Mouse (Mus musculus): Measurements from ENCODE around the gene Syna. TPM values are rescaled to one million over a fixed set of nuclear protein-coding genes. Genes with fewer than 3 reads are reported as not detected.
A peak's percentile ranks its signal among the peaks of the same experiment; 100 is the strongest.

The Syna gene
- polyA plus RNA-seq, 1 experiment from 2014 or later, result not detected

DNA sequence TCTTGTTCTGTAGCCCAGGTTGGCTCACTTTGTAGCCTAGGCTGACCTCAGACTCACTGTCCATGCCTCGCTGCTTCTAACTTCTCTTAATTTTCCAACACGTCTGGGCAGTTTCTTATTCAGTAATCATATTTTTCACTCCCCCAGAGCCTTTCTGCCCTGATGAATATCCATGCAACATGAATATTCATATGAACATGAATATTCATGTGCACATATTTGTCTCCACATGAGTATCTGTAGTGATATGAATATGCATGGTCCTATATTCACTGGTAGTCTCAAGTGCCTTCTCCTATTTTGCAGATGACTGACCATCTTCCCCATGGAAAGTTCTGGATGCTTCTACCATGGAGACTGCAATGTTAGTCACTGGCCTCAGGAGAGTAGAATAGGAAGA lies 38.8 kb downstream of the Syna start:
- no peaks in the 10 kb centered on the region for H3K27me3 ChIP-seq (ENCODE audit: insufficient read depth, low read length)
- no peak for ATAC-seq (ENCODE audit: insufficient read depth)
- no peak overlapping the region for H3K27ac ChIP-seq (ENCODE audit: low read depth)
- no peaks in the 10 kb centered on the region for H3K9me3 ChIP-seq (ENCODE audit: low read depth, low read length)
- DNase-seq, result no peak
- TF ChIP-seq CTCF (IDR thresholded peaks at IDR 0.05; ENCODE audit: low read depth), result no peak
- H3K36me3 ChIP-seq (ENCODE audit: insufficient read depth), result peaks cover 61% of the 10 kb centered on the region
- no peak overlapping the region for H3K9ac ChIP-seq
- WGBS, result 91% methylated on average over 2 of the region's 2 CpGs
- no peaks in the 10 kb centered on the region for H3K4me1 ChIP-seq (ENCODE audit: insufficient read depth)
- H3K4me2 ChIP-seq, result no peak overlapping the region
- no peak overlapping the region for H3K4me3 ChIP-seq (ENCODE audit: low read depth, low read length)

DNA sequence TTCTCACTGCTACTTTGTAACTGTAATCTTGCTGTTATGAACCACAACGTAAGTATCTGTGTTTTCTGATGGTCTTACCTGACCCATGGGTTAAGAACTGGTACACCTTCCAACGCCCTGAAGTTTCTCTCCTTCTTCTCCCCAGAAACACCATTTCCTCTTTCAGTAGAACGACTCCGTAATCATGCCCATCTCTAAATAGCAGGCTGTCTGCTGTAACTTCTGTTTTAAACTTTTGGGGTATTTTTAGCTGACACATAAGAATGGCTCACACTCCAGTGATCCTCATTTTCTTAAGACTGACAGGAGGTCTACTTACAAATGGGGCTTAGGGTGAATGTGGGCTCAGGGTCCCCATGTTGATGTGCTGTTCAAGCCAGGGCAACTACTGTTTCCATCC lies 39.9 kb downstream of the Syna start:
- Histone ChIP-seq H3K4me1 (ENCODE audit: insufficient read depth) (no peaks in the 10 kb centered on the region), H3K27me3 (ENCODE audit: insufficient read depth, low read length) (no peaks in the 10 kb centered on the region), H3K4me3 (ENCODE audit: low read depth, low read length) (no peak overlapping the region), H3K9ac (no peak overlapping the region), H3K27ac (ENCODE audit: low read depth) (no peak overlapping the region), H3K36me3 (ENCODE audit: insufficient read depth) (peaks cover 65% of the 10 kb centered on the region), H3K9me3 (ENCODE audit: low read depth, low read length) (no peaks in the 10 kb centered on the region), H3K4me2 (no peak overlapping the region)
- ATAC-seq (ENCODE audit: insufficient read depth), result no peak
- no peak for TF ChIP-seq CTCF (IDR thresholded peaks at IDR 0.05; ENCODE audit: low read depth)
- DNase-seq, result no peak
- WGBS, result 91% methylated on average over 4 of the region's 4 CpGs

DNA sequence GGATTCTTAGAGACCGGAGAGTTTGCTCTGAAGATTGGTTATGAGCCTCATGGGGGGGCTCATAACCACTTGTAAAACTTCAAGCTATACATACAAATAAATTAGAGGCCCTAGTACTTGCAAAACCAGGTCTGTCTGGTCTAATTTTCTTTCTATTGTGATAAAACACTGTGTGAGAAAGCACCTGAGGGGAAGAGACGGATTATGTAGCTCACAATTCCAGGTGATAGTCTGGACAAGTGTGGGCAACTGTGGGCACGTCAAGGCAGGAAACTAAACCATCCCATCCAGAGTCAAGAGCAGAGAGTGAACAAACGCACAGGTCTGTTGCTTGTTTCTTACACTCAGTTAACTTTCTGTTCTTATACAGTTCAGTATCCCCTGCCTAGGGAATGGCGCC lies 40.5 kb downstream of the Syna start:
- no peak for ATAC-seq (ENCODE audit: insufficient read depth)
- WGBS, result 92% methylated on average over 5 of the region's 5 CpGs
- H3K27ac ChIP-seq (ENCODE audit: low read depth), result no peak overlapping the region
- no peak for DNase-seq
- no peaks in the 10 kb centered on the region for H3K4me1 ChIP-seq (ENCODE audit: insufficient read depth)
- no peak for TF ChIP-seq CTCF (IDR thresholded peaks at IDR 0.05; ENCODE audit: low read depth)
- no peaks in the 10 kb centered on the region for H3K9me3 ChIP-seq (ENCODE audit: low read depth, low read length)
- H3K4me3 ChIP-seq (ENCODE audit: low read depth, low read length), result no peak overlapping the region
- H3K36me3 ChIP-seq (ENCODE audit: insufficient read depth), result peaks cover 72% of the 10 kb centered on the region
- H3K4me2 ChIP-seq, result no peak overlapping the region
- no peaks in the 10 kb centered on the region for H3K27me3 ChIP-seq (ENCODE audit: insufficient read depth, low read length)
- no peak overlapping the region for H3K9ac ChIP-seq

DNA sequence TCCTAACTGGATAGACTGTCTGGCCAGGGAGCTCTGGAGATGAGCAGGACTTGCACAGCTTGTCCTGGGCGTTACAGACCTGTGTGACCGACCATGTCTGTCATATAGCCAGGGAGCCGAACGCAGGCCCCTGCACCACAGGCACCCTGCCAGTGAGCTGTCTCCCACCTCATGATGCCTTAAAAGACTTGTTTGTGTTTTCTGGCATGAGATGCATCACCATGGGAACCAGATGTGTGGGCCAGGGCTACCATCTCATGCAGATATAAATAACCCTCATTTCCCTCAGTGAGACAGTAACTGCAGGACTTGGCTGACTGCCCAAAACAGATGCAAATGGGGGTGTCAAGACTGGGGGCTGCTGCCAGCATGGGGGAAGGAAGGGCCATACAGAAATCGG lies 47.9 kb downstream of the Syna start:
- H3K27me3 ChIP-seq (ENCODE audit: insufficient read depth, low read length), result no peaks in the 10 kb centered on the region
- no peak overlapping the region for H3K4me3 ChIP-seq (ENCODE audit: low read depth, low read length)
- H3K9me3 ChIP-seq (ENCODE audit: low read depth, low read length), result no peaks in the 10 kb centered on the region
- ATAC-seq (ENCODE audit: insufficient read depth), result peak; percentile 90
- no peaks in the 10 kb centered on the region for H3K4me1 ChIP-seq (ENCODE audit: insufficient read depth)
- WGBS, result 41% methylated on average over 5 of the region's 5 CpGs
- no peak overlapping the region for H3K4me2 ChIP-seq
- H3K36me3 ChIP-seq (ENCODE audit: insufficient read depth), result peaks cover 75% of the 10 kb centered on the region
- no peak overlapping the region for H3K27ac ChIP-seq (ENCODE audit: low read depth)
- DNase-seq, result peak; percentile 88
- TF ChIP-seq CTCF (IDR thresholded peaks at IDR 0.05; ENCODE audit: low read depth), result no peak
- H3K9ac ChIP-seq, result no peak overlapping the region; the same call in 1 of the 2 replicates

DNA sequence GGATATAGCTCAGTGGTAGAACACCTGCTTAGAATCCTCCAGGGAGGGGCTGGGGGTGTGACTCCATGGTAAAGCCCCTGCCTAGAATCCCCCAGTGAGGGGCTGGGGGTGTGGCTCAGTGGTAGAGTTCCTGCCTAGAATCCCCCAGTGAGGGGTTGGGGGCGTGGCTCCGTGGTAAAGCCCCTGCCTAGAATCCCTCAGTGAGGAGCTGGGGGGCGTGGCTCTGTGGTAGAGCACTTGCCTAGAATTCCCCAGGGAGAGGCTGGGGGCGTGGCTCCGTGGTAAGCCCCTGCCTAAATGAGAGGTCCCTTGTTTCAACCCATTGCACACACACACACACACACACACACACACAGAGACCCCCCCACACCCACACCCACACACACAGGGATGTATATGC lies 49.7 kb downstream of the Syna start:
- Histone ChIP-seq H3K4me1 (ENCODE audit: insufficient read depth) (no peaks in the 10 kb centered on the region), H3K36me3 (ENCODE audit: insufficient read depth) (peaks cover 67% of the 10 kb centered on the region), H3K4me2 (no peak overlapping the region), H3K9ac (no peak overlapping the region), H3K27ac (ENCODE audit: low read depth) (no peak overlapping the region), H3K27me3 (ENCODE audit: insufficient read depth, low read length) (no peaks in the 10 kb centered on the region), H3K4me3 (ENCODE audit: low read depth, low read length) (no peak overlapping the region), H3K9me3 (ENCODE audit: low read depth, low read length) (no peaks in the 10 kb centered on the region)
- DNase-seq (no peak), ATAC-seq (ENCODE audit: insufficient read depth) (no peak)
- 82% methylated on average over 5 of the region's 5 CpGs for WGBS
- no peak for TF ChIP-seq CTCF (IDR thresholded peaks at IDR 0.05; ENCODE audit: low read depth)

DNA sequence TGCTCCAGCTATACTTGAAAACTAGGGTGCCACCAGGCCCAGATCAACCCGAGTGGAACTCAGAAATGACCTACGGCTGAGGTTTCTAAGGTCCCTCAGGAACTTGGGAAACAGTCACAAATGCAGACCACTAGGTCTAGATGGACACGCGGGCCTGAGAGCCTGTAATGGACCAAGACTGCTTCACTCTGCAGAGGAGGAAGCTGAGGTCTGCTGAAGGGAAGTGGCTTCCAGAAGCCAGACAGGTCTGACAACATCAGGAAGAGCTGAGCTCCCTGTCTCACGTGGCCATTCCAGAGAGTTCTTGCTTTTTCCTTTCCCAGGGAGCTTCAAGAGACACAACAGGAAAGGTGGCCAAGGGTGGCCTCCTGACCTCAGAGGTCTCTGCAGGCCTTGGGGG lies 51.0 kb downstream of the Syna start:
- Histone ChIP-seq H3K4me3 (ENCODE audit: low read depth, low read length) (no peak overlapping the region), H3K27me3 (ENCODE audit: insufficient read depth, low read length) (no peaks in the 10 kb centered on the region), H3K9ac (no peak overlapping the region), H3K4me2 (no peak overlapping the region), H3K36me3 (ENCODE audit: insufficient read depth) (peaks cover 57% of the 10 kb centered on the region), H3K27ac (ENCODE audit: low read depth) (no peak overlapping the region), H3K4me1 (ENCODE audit: insufficient read depth) (no peaks in the 10 kb centered on the region), H3K9me3 (ENCODE audit: low read depth, low read length) (no peaks in the 10 kb centered on the region)
- TF ChIP-seq CTCF (IDR thresholded peaks at IDR 0.05; ENCODE audit: low read depth), result no peak
- WGBS, result 84% methylated on average over 5 of the region's 5 CpGs
- no peak for ATAC-seq (ENCODE audit: insufficient read depth)
- DNase-seq, result no peak

Small RNA genes lying within 50 kb of the gene (microRNA-seq; reads per million reads assigned to microRNA genes)
- not detected for gene Mir7228 (ENCODE audit: borderline number of aligned reads)

Other genes starting within 250 kb of the Syna start
- 183 and 185 TPM in 2 replicates for gene Gtf2i, start 245.4 kb downstream of the Syna start, polyA plus RNA-seq (2014; fragmentation: Nextera tagmentation; extraction: Ambion mirVana)
- gene Gtf2ird1, start 103.5 kb downstream of the Syna start, polyA plus RNA-seq (2014; fragmentation: Nextera tagmentation; extraction: Ambion mirVana), result 82.5 and 85.6 TPM in 2 replicates
- 5.8 and 6.6 TPM in 2 replicates for gene Clip2, start 7.7 kb downstream of the Syna start, polyA plus RNA-seq (2014; fragmentation: Nextera tagmentation; extraction: Ambion mirVana)
- gene Rfc2, start 21.2 kb upstream of the Syna start, polyA plus RNA-seq (2014; fragmentation: Nextera tagmentation; extraction: Ambion mirVana), result 324 and 338 TPM in 2 replicates
- 2.1 and 2.9 TPM in 2 replicates for gene Lat2, start 54.9 kb upstream of the Syna start, polyA plus RNA-seq (2014; fragmentation: Nextera tagmentation; extraction: Ambion mirVana)
- 557 and 559 TPM in 2 replicates for gene Eif4h, start 79.3 kb upstream of the Syna start, polyA plus RNA-seq (2014; fragmentation: Nextera tagmentation; extraction: Ambion mirVana)
- 8.2 and 10.0 TPM in 2 replicates for gene Limk1, start 128.4 kb upstream of the Syna start, polyA plus RNA-seq (2014; fragmentation: Nextera tagmentation; extraction: Ambion mirVana)
- 196 and 198 TPM in 2 replicates for gene Eln, start 187.2 kb upstream of the Syna start, polyA plus RNA-seq (2014; fragmentation: Nextera tagmentation; extraction: Ambion mirVana)